ENCODE assay signal across 9 mouse cellular contexts in the genomic region with DNA sequence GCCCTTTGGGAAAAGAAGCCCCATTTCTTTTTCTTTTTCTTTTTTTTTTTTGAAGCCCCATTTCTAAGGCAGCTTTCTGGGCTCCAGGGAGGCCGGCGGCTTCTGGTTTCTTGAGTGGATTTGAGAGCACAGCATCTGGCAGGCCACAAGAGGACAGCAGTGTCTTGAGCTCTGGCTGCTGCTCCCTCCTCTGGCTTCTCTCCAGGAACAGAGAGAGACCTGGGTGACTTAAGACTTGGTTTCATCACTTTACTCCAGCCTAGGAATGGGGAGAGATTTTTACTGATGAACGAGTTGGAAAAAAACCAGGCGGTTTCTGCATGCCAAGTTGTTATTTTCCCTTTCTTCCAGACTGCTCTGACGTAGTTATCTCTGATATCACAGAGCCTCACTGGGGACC.
A peak's percentile ranks its signal among the peaks of the same experiment; 100 is the strongest.
DNase-seq lines count a peak whose midpoint lies in the region; ATAC-seq lines count a peak whose summit lies in the region.
"Had no signal": no experiment of that assay in that cellular context is flagged by ENCODE, and none has a peak within 500 bp of the region (broad histone marks: within the 10 kb centered on the region; RNA-seq: fewer than 3 reads in every experiment).

No protein-coding gene starts in this region.

- H3K4me1 ChIP-seq in midbrain, embryonic 10.5 days: no peaks in the 10 kb centered on the region
- H3K4me1 ChIP-seq in midbrain, embryonic 15.5 days: no peaks in the 10 kb centered on the region

- no peak overlapping the region for H3K27ac ChIP-seq in midbrain, embryonic 10.5 days (replicated peaks)
- no peak overlapping the region for H3K27ac ChIP-seq in midbrain, embryonic 15.5 days
- H3K27ac ChIP-seq: limb, embryonic 15.5 days had no signal

- H3K9ac ChIP-seq in midbrain, embryonic 15.5 days: no peak overlapping the region
- H3K9ac ChIP-seq: limb, embryonic 15.5 days had no signal

- H3K36me3 ChIP-seq in midbrain, embryonic 10.5 days: no peaks in the 10 kb centered on the region
- no peaks in the 10 kb centered on the region for H3K36me3 ChIP-seq in midbrain, embryonic 15.5 days (replicated peaks)
- H3K36me3 ChIP-seq: limb, embryonic 15.5 days had no signal

- H3K27me3 ChIP-seq in midbrain, embryonic 10.5 days (ENCODE audit: low read depth, poor library complexity, severe bottlenecking): no peaks in the 10 kb centered on the region
- no peaks in the 10 kb centered on the region for H3K27me3 ChIP-seq in midbrain, embryonic 15.5 days (replicated peaks)

- ATAC-seq in midbrain, embryonic 15.5 days (replicated peaks): no peak
- no peak for ATAC-seq in inflammation-experienced regulatory T-cells, adult 6 months

- H3K4me3 ChIP-seq in midbrain, embryonic 10.5 days: no peak overlapping the region
- no peak overlapping the region for H3K4me3 ChIP-seq in midbrain, embryonic 15.5 days
- H3K4me3 ChIP-seq: limb, embryonic 15.5 days had no signal

- H3K4me2 ChIP-seq in midbrain, embryonic 15.5 days: no peak overlapping the region
- H3K4me2 ChIP-seq: limb, embryonic 15.5 days had no signal

- no peaks in the 10 kb centered on the region for H3K9me3 ChIP-seq in midbrain, embryonic 10.5 days (replicated peaks)
- H3K9me3 ChIP-seq in midbrain, embryonic 15.5 days: no peaks in the 10 kb centered on the region
- H3K9me3 ChIP-seq: limb, embryonic 15.5 days had no signal

- WGBS in midbrain, embryonic 10.5 days: 74% methylated on average over 5 of the region's 5 CpGs
- 58% methylated on average over 5 of the region's 5 CpGs for WGBS in midbrain, embryonic 15.5 days

- DNase-seq in midbrain, embryonic 10.5 days (ENCODE audit: low spot score): peak; percentile 14
- peak; percentile 59 to 75 for DNase-seq in adrenal gland, postnatal 36 days
- DNase-seq in heart, adult 18-20 months: peak; percentile 69 to 83
- peak; percentile 13 to 35 for DNase-seq in layer of hippocampus, postnatal 10 days (ENCODE audit: low spot score in 2 of 2)
- peak; percentile 54 for DNase-seq in ovary, adult 18-20 months (ENCODE audit: low spot score)
- no peak for DNase-seq in c-Kit-positive CD71-positive TER-119-positive erythroid progenitor cells, embryonic 14.5 days (ENCODE audit: low spot score)
